Mouse (Mus musculus): Measurements from ENCODE around the gene Hddc3. TPM values are rescaled to one million over a fixed set of nuclear protein-coding genes. Genes with fewer than 3 reads are reported as not detected.

Hddc3 gene
- 19.6 and 21.2 TPM in 2 replicates for polyA plus RNA-seq (2015; fragmentation: Nextera tagmentation; extraction: Ambion mirVana)

DNA sequence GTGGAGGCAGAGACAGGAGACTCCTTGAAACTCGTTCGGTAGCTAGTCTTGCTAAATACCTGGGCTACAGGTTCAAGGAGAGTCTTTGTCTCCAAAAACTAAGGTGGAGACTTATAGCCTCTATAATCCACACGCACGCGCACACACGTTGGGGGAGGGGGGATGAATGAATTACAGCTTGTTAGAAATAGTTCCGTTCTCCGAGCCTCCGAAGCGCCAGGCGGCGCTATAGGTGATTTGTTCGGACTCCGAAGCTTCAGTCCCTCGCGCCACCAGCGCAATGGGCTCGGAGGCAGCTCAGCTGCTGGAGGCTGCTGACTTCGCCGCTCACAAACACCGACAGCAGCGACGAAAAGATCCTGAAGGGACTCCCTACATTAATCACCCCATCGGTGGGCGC, at the start of gene Hddc3:
Gene Hddc3 (plus strand): TSS at position 247 of the 400 bp plus-strand sequence.
- Histone ChIP-seq H3K4me3 (peak within 1 kb of the TSS; percentile 57), H3K27me3 (no peaks in the 10 kb centered on the region), H3K4me1 (peaks cover 47% of the 10 kb centered on the region), H3K9ac (peak within 1 kb of the TSS; percentile 80), H3K4me2 (peak within 1 kb of the TSS; percentile 85), H3K27ac (peak within 1 kb of the TSS; percentile 57; the same call in 1 of the 2 replicates), H3K36me3 (no peaks in the 10 kb centered on the region), H3K9me3 (no peaks in the 10 kb centered on the region)
- 1% methylated on average over 25 of the region's 25 CpGs for WGBS
- no peak for ATAC-seq (ENCODE audit: borderline replicate concordance, extremely low read depth, low FRiP score, low TSS enrichment)

- WGBS = under 1% methylated on average over 52 of the region's 52 CpGs
- Histone ChIP-seq H3K4me3 (peak within 1 kb of the TSS; percentile 93), H3K36me3 (peaks cover 14% of the 10 kb centered on the region)
Measured at GRCm38 (mm10) chr7:80294062-80294763, 48.7 kb upstream of the Hddc3 start, which contains the start of gene Prc1. TSS of gene Prc1 (plus strand) at chr7:80294450.

DNA sequence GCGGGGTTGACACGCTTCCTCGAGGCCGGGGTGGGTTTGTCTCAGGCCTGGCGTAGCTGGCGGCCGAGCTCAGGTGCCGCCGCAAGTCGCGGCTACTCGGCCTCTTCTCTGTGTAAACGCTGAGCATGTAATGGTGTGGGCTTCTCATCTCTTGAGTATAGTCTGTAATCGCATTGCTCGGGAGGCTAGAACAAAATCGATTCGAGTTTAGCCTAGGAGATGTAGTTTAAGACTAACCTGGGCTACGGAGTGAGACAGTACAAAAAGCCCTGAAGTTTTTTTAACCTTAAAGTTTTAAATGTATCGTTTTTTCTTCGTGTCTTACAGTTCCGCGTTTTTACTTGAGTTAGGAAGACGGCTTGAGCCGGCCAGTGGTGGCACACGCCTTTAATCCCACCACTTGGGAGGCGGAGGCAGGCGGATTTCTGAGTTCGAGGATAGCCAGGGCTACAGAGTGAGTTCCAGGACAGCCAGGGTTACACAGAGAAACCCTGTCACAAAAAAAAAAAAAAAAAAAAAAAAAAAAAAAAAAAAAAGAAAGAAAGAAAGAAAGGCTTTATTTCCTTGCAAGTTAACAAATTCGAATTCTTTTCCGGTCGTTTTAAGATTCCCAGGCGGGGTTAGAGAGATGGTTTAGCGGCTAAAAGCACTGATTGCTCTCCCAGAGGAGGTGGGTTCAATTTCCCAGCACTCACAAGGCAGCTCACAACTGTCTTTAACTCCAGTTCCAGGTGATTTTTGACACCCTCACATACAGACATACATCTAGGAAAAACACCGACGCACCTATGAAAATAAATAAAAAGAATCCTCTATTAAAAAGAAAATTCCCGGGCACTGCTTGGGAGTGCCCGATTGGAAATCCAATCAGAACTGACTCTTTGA, 47.9 kb upstream of the Hddc3 start:
- Histone ChIP-seq H3K4me3 (peak overlapping the region; percentile 93), H3K27ac (peak overlapping the region; percentile 94)
- 4% methylated on average over 37 of the region's 37 CpGs for WGBS

More at GRCm38 (mm10) chr7:80294062-80294763, 48.7 kb upstream of the Hddc3 start, which contains the start of gene Prc1:
- ATAC-seq (ENCODE audit: borderline replicate concordance, extremely low read depth, low FRiP score, low TSS enrichment) = peak; percentile 99
- H3K9me3 ChIP-seq = no peaks in the 10 kb centered on the region
- H3K9ac ChIP-seq = peak within 1 kb of the TSS; percentile 92
- peak within 1 kb of the TSS; percentile 94 for H3K27ac ChIP-seq
- H3K4me2 ChIP-seq = peak within 1 kb of the TSS; percentile 73
- H3K27me3 ChIP-seq = no peaks in the 10 kb centered on the region
- H3K4me1 ChIP-seq = peaks cover 27% of the 10 kb centered on the region

GRCm38 (mm10) chr7:80296462-80296861, 46.4 kb upstream of the Hddc3 start:
- no peak for ATAC-seq (ENCODE audit: borderline replicate concordance, extremely low read depth, low FRiP score, low TSS enrichment)
- Histone ChIP-seq H3K4me3 (no peak overlapping the region; the same call in 1 of the 2 replicates), H3K27me3 (no peaks in the 10 kb centered on the region), H3K4me1 (peaks cover 27% of the 10 kb centered on the region), H3K36me3 (peaks cover 27% of the 10 kb centered on the region), H3K4me2 (peak overlapping the region; percentile 16; the same call in 1 of the 2 replicates), H3K27ac (no peak overlapping the region), H3K9me3 (no peaks in the 10 kb centered on the region), H3K9ac (0 out of 2 replicates have a peak overlapping the region, but pooled peaks have one; percentile 2)
- WGBS = 91% methylated on average over 6 of the region's 6 CpGs

More for the DNA sequence above, 47.9 kb upstream of the Hddc3 start:
- H3K4me2 ChIP-seq = peak overlapping the region; percentile 73
- ATAC-seq (ENCODE audit: borderline replicate concordance, extremely low read depth, low FRiP score, low TSS enrichment) = peak; percentile 60
- H3K9ac ChIP-seq = peak overlapping the region; percentile 92
- H3K4me1 ChIP-seq = peaks cover 27% of the 10 kb centered on the region
- no peaks in the 10 kb centered on the region for H3K9me3 ChIP-seq
- H3K36me3 ChIP-seq = peaks cover 18% of the 10 kb centered on the region
- H3K27me3 ChIP-seq = no peaks in the 10 kb centered on the region

DNA sequence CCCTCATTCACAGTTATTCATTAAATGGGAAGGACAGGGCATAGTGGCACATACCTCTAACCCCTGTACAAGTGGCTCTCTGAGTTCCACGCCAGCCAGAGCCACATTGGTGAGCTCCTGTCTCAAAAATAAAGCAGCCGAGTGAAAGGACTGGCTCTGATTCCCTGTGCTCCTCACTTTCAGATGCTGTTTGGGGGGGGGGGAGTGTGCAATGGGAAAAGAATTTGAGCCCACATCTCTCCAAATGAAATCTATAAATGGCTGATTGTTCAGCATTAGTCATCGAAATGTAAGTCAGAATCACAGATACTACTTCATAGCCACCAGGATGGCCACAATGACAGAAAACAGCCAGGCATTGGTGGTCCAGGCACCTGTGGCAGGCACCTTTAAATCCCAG, 45.9 kb upstream of the Hddc3 start:
- no peaks in the 10 kb centered on the region for H3K9me3 ChIP-seq
- H3K4me2 ChIP-seq = peak overlapping the region; percentile 16; the same call in 1 of the 2 replicates
- no peak overlapping the region for H3K27ac ChIP-seq
- H3K27me3 ChIP-seq = no peaks in the 10 kb centered on the region
- 69% methylated on average over 3 of the region's 3 CpGs for whole genome bisulfite sequencing
- no peak overlapping the region for H3K9ac ChIP-seq
- no peak for ATAC-seq (ENCODE audit: borderline replicate concordance, extremely low read depth, low FRiP score, low TSS enrichment)
- H3K4me1 ChIP-seq = peaks cover 27% of the 10 kb centered on the region
- H3K36me3 ChIP-seq = peaks cover 32% of the 10 kb centered on the region
- no peak overlapping the region for H3K4me3 ChIP-seq

DNA sequence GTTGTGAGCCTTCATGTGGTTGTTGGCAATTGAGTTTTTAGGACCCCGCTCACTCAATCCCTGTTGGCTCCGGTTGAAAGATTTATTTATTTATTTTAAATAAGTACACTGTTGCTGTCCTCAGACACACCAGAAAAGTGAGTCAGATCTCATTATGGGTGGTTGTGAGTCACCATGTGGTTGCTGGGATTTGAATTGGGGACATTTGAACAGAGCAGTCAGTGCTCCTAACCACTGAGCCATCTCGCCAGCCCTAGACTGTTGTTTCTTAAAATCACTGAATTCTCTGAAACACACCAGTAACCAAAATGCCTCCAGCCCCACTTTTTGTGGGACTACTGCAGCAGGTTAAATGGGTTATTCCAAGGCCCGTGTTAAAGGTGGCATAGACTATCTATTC, 44.1 kb upstream of the Hddc3 start:
- Histone ChIP-seq H3K9ac (no peak overlapping the region), H3K27me3 (no peaks in the 10 kb centered on the region), H3K27ac (no peak overlapping the region), H3K4me2 (no peak overlapping the region), H3K9me3 (no peaks in the 10 kb centered on the region), H3K4me1 (peaks cover 25% of the 10 kb centered on the region), H3K4me3 (no peak overlapping the region), H3K36me3 (peaks cover 46% of the 10 kb centered on the region)
- 91% methylated on average over 4 of the region's 4 CpGs for WGBS
- no peak for ATAC-seq (ENCODE audit: borderline replicate concordance, extremely low read depth, low FRiP score, low TSS enrichment)

- Histone ChIP-seq H3K36me3 (peaks cover 54% of the 10 kb centered on the region), H3K4me1 (peaks cover 23% of the 10 kb centered on the region)
- WGBS = 89% methylated on average over 3 of the region's 3 CpGs
Measured at GRCm38 (mm10) chr7:80299568-80299967, 43.3 kb upstream of the Hddc3 start.

GRCm38 (mm10) chr7:80301522-80301921, 41.4 kb upstream of the Hddc3 start:
- Histone ChIP-seq H3K9me3 (no peaks in the 10 kb centered on the region), H3K27ac (no peak overlapping the region), H3K9ac (no peak overlapping the region), H3K27me3 (no peaks in the 10 kb centered on the region), H3K4me3 (no peak overlapping the region), H3K4me2 (no peak overlapping the region), H3K4me1 (peaks cover 10% of the 10 kb centered on the region), H3K36me3 (peaks cover 73% of the 10 kb centered on the region)
- no peak for ATAC-seq (ENCODE audit: borderline replicate concordance, extremely low read depth, low FRiP score, low TSS enrichment)
- 87% methylated on average over 2 of the region's 2 CpGs for WGBS

More at GRCm38 (mm10) chr7:80299568-80299967, 43.3 kb upstream of the Hddc3 start:
- no peaks in the 10 kb centered on the region for H3K9me3 ChIP-seq
- no peak overlapping the region for H3K27ac ChIP-seq
- ATAC-seq (ENCODE audit: borderline replicate concordance, extremely low read depth, low FRiP score, low TSS enrichment) = no peak
- H3K4me2 ChIP-seq = no peak overlapping the region
- no peaks in the 10 kb centered on the region for H3K27me3 ChIP-seq
- no peak overlapping the region for H3K4me3 ChIP-seq
- no peak overlapping the region for H3K9ac ChIP-seq

DNA sequence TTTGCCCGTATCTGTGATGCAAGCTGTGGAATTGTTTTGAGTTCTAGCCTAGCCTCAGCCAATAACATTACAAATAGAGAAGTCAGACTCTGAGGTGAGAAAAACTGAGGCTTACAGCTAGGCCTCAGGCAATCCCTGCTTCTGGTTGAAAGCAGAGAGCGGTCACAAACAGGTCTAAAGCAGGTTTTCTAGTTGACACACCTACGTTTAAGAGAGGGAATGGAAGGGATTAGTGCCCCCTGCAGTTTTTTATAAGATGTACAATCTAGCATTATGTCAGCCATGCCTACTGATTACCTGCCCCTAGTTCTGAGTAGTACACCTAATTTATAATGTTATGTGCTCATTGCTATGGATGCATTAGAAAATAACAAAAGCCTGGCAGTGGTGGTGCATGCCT, 35.1 kb upstream of the Hddc3 start:
- ATAC-seq (ENCODE audit: borderline replicate concordance, extremely low read depth, low FRiP score, low TSS enrichment) = no peak
- peaks cover 94% of the 10 kb centered on the region for H3K36me3 ChIP-seq
- 81% methylated on average over 3 of the region's 3 CpGs for WGBS

GRCm38 (mm10) chr7:80310771-80311170, 32.1 kb upstream of the Hddc3 start:
- Histone ChIP-seq H3K4me3 (no peak overlapping the region), H3K4me2 (no peak overlapping the region), H3K27me3 (no peaks in the 10 kb centered on the region), H3K27ac (no peak overlapping the region), H3K4me1 (no peaks in the 10 kb centered on the region), H3K9me3 (no peaks in the 10 kb centered on the region; the same call in 1 of the 2 replicates), H3K9ac (no peak overlapping the region), H3K36me3 (peaks cover 95% of the 10 kb centered on the region)
- WGBS = 85% methylated on average over 7 of the region's 7 CpGs
- no peak for ATAC-seq (ENCODE audit: borderline replicate concordance, extremely low read depth, low FRiP score, low TSS enrichment)

More for the DNA sequence above, 35.1 kb upstream of the Hddc3 start:
- Histone ChIP-seq H3K27me3 (no peaks in the 10 kb centered on the region), H3K4me3 (no peak overlapping the region), H3K4me1 (no peaks in the 10 kb centered on the region), H3K27ac (no peak overlapping the region), H3K9me3 (no peaks in the 10 kb centered on the region), H3K4me2 (no peak overlapping the region), H3K9ac (no peak overlapping the region)

GRCm38 (mm10) chr7:80315733-80316132, 27.2 kb upstream of the Hddc3 start:
- Histone ChIP-seq H3K27ac (no peak overlapping the region), H3K4me1 (no peaks in the 10 kb centered on the region), H3K4me2 (no peak overlapping the region), H3K9me3 (no peaks in the 10 kb centered on the region; the same call in 1 of the 2 replicates), H3K4me3 (no peak overlapping the region), H3K27me3 (no peaks in the 10 kb centered on the region), H3K36me3 (peaks cover 76% of the 10 kb centered on the region), H3K9ac (no peak overlapping the region)
- no peak for ATAC-seq (ENCODE audit: borderline replicate concordance, extremely low read depth, low FRiP score, low TSS enrichment)
- 78% methylated on average over 2 of the region's 2 CpGs for WGBS

Measured in lung, embryonic 15.5 days (tissue).